Mouse (Mus musculus): ENCODE data around the gene Tkt.
"Not testable (repeated sequence)": the region's sequence is repeated elsewhere in the genome, so short reads cannot be mapped to it uniquely, and the experiment has no call there.

Gene Tkt

GRCm38 (mm10) chr14:30553185-30553584 is 5.0 kb downstream of the Tkt start:
- DNase-seq (ENCODE audit: low spot score in 2 of 2), result no peak

GRCm38 (mm10) chr14:30556651-30557050 is 8.5 kb downstream of the Tkt start:
- DNase-seq (ENCODE audit: low spot score in 2 of 2), result no peak

- no peak for DNase-seq (ENCODE audit: low spot score in 2 of 2)
These were observed 9.6 kb downstream of the Tkt start for GRCm38 (mm10) chr14:30557730-30558129.

GRCm38 (mm10) chr14:30559321-30559850 is 11.2 kb downstream of the Tkt start:
- no peak for DNase-seq (ENCODE audit: low spot score in 2 of 2)

- DNase-seq (ENCODE audit: low spot score in 2 of 2), result no peak
These were observed 12.7 kb downstream of the Tkt start for GRCm38 (mm10) chr14:30560803-30561389.

- no peak for DNase-seq (ENCODE audit: low spot score in 2 of 2)
These were observed 13.5 kb downstream of the Tkt start for GRCm38 (mm10) chr14:30561470-30562187.

- no peak for DNase-seq (ENCODE audit: low spot score in 2 of 2)
These were observed 14.2 kb downstream of the Tkt start for GRCm38 (mm10) chr14:30562343-30562742.

GRCm38 (mm10) chr14:30564451-30564850 is 16.3 kb downstream of the Tkt start:
- DNase-seq (ENCODE audit: low spot score in 2 of 2), result peak in 1 of 2 experiments; percentile 56

GRCm38 (mm10) chr14:30566317-30566716 is 18.2 kb downstream of the Tkt start:
- no peak for DNase-seq (ENCODE audit: low spot score in 2 of 2)

- no peak for DNase-seq (ENCODE audit: low spot score in 2 of 2)
These were observed 19.9 kb downstream of the Tkt start for GRCm38 (mm10) chr14:30568016-30568415.

- DNase-seq (ENCODE audit: low spot score in 2 of 2), result no peak
These were observed 22.1 kb downstream of the Tkt start for GRCm38 (mm10) chr14:30570303-30570702.

GRCm38 (mm10) chr14:30572253-30572652 is 24.1 kb downstream of the Tkt start:
- no peak for DNase-seq (ENCODE audit: low spot score in 2 of 2)

- DNase-seq (ENCODE audit: low spot score in 2 of 2), result no peak
These were observed 25.1 kb downstream of the Tkt start for GRCm38 (mm10) chr14:30573235-30573634.

- peak in 1 of 2 experiments; percentile 88 for DNase-seq (ENCODE audit: low spot score in 2 of 2)
These were observed 25.9 kb downstream of the Tkt start for GRCm38 (mm10) chr14:30573983-30574584.

- no peak for DNase-seq (ENCODE audit: low spot score in 2 of 2)
These were observed 27.6 kb downstream of the Tkt start for GRCm38 (mm10) chr14:30575791-30576190.

- DNase-seq (ENCODE audit: low spot score in 2 of 2), result no peak
These were observed 28.1 kb downstream of the Tkt start for GRCm38 (mm10) chr14:30576260-30576659.

- not testable (repeated sequence) for DNase-seq (ENCODE audit: low spot score in 2 of 2)
These were observed 29.3 kb downstream of the Tkt start for GRCm38 (mm10) chr14:30577303-30578062.

- no peak for DNase-seq (ENCODE audit: low spot score in 2 of 2)
These were observed 31.0 kb downstream of the Tkt start for GRCm38 (mm10) chr14:30579180-30579579.

- DNase-seq (ENCODE audit: low spot score in 2 of 2), result no peak
These were observed 31.7 kb downstream of the Tkt start for GRCm38 (mm10) chr14:30579882-30580281.

- no peak for DNase-seq (ENCODE audit: low spot score in 2 of 2)
These were observed 33.1 kb downstream of the Tkt start for GRCm38 (mm10) chr14:30581238-30581637.

GRCm38 (mm10) chr14:30584077-30584476 is 35.9 kb downstream of the Tkt start:
- DNase-seq (ENCODE audit: low spot score in 2 of 2), result no peak
